Mouse (Mus musculus) liver, postnatal 0 days (tissue): ENCODE data around the gene Gm49337.
A peak's percentile ranks its signal among the peaks of the same experiment; 100 is the strongest.

Experiments
- CTCF ChIP-seq: sonication (generic); IDR thresholded peaks from 2 replicates; pipeline ENCODE4 v1.5.1; 2016; ENCODE audit warnings: antibody characterized with exemption, low read depth
- EP300 ChIP-seq: IDR thresholded peaks from 2 replicates; pipeline ENCODE4 v1.6.1; 2016; ENCODE audit warnings: antibody characterized with exemption, low read depth, mild to moderate bottlenecking

DNA sequence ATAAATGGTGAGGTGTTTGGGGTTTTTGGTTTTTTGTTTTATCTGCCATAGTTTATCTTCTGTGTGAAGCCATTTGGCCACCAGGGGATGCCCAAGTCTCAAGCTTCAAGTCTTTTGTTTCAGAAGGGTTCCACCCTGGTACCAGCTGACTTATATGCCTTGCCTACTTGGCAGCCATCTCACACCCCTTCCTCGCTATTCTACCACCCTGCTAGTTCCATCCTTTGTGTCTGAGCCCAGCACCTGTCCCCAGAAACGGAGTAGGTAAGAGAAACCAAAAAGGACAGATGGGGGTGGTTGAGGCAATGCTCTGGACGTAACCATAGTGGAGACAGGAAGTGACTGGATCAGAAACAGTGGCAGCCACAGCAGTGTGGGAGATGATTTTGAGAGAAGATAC is 13.3 kb upstream of the Gm49337 start:
- TF ChIP-seq CTCF (peak; percentile 62), EP300 (no peak)
